Mouse (Mus musculus) intestine, postnatal 0 days (tissue): ENCODE data around the gene Fkbp4. TPM values are rescaled to one million over a fixed set of nuclear protein-coding genes. Genes with fewer than 3 reads are reported as not detected.

ENCODE experiments used
- ATAC-seq: fragments of 200-750 bp; cut with Nextera tagmentation; 2 replicates; pipeline ENCODE4 v1.8.0; 2017; ENCODE audit warnings: mild to moderate bottlenecking, moderate TSS enrichment, moderate library complexity
- H3K27ac ChIP-seq: fragments of 300-500 bp; sonication (generic); 2 replicates; pipeline ENCODE4 v1.5.1; 2014; ENCODE audit warnings: mild to moderate bottlenecking, low read depth, low read length, moderate library complexity
- H3K27me3 ChIP-seq: fragments of 300-500 bp; sonication (generic); replicated peaks from 2 replicates; pipeline ENCODE4 v1.6.1; 2014; ENCODE audit warnings: low read length, mixed read lengths; ENCODE audit not compliant: control insufficient read depth, insufficient read depth
- H3K36me3 ChIP-seq: fragments of 300-500 bp; sonication (generic); 2 replicates; pipeline ENCODE4 v1.6.1; 2014; ENCODE audit warnings: mild to moderate bottlenecking, moderate library complexity; ENCODE audit not compliant: control insufficient read depth, insufficient read depth
- H3K4me1 ChIP-seq: fragments of 300-500 bp; sonication (generic); replicated peaks from 2 replicates; pipeline ENCODE4 v1.6.1; 2014; ENCODE audit warnings: antibody characterized with exemption, low read length, mixed read lengths; ENCODE audit not compliant: control insufficient read depth, insufficient read depth
- H3K4me2 ChIP-seq: fragments of 300-500 bp; sonication (generic); replicated peaks from 2 replicates; pipeline ENCODE4 v1.6.1; 2014; ENCODE audit warnings: low read depth, mild to moderate bottlenecking, moderate library complexity
- H3K4me3 ChIP-seq: fragments of 300-500 bp; sonication (generic); 2 replicates; pipeline ENCODE4 v1.5.1; 2014; ENCODE audit warnings: low read depth, low read length
- H3K9ac ChIP-seq: fragments of 300-500 bp; sonication (generic); 2 replicates; pipeline ENCODE4 v1.6.1; 2014; ENCODE audit warnings: mild to moderate bottlenecking, low read depth, low read length
- H3K9me3 ChIP-seq: fragments of 300-500 bp; sonication (generic); 2 replicates; pipeline ENCODE4 v1.6.1; 2016; ENCODE audit warnings: mixed run types; ENCODE audit not compliant: control insufficient read depth
- CTCF ChIP-seq: sonication (generic); IDR thresholded peaks from 2 replicates; pipeline ENCODE4 v1.5.1; 2016; ENCODE audit warnings: low read depth, mild to moderate bottlenecking, control low read depth, antibody characterized with exemption, moderate library complexity
- WGBS: fragments of 180-500 bp; shearing (Covaris S2); extraction: QIAGEN DNeasy Blood & Tissue Kit; methylation state at CpG from one replicate; pipeline ENCODE4 v1.1.7; 2014; 5-methylcytosine and 5-hydroxymethylcytosine counted together
- polyA plus RNA-seq: library from polyadenylated mRNA; unstranded; fragments of >200 nt; fragmentation: Nextera tagmentation; extraction: Ambion mirVana; gene quantifications from 2 replicates; pipeline ENCODE4 v1.2.1, GENCODE M21; 2015

Fkbp4 gene
- polyA plus RNA-seq, 1 experiment from 2014 or later: 113 TPM

GRCm38 (mm10) chr6:128410305-128410704 is 28.2 kb downstream of the Fkbp4 start:
- WGBS: 95% methylated on average over 13 of the region's 13 CpGs
- Histone ChIP-seq H3K9me3 (no peaks in the 10 kb centered on the region), H3K36me3 (peaks cover 49% of the 10 kb centered on the region), H3K4me1 (no peaks in the 10 kb centered on the region), H3K27me3 (no peaks in the 10 kb centered on the region), H3K4me2 (no peak overlapping the region), H3K27ac (no peak overlapping the region), H3K9ac (no peak overlapping the region), H3K4me3 (no peak overlapping the region)
- ATAC-seq: no peak
- no peak for TF ChIP-seq CTCF

- ATAC-seq: no peak
- no peaks in the 10 kb centered on the region for H3K27me3 ChIP-seq
- H3K4me1 ChIP-seq: no peaks in the 10 kb centered on the region
- H3K9me3 ChIP-seq: no peaks in the 10 kb centered on the region
- no peak overlapping the region for H3K4me2 ChIP-seq
- H3K36me3 ChIP-seq: peaks cover 49% of the 10 kb centered on the region
- 91% methylated on average over 7 of the region's 7 CpGs for WGBS
- H3K4me3 ChIP-seq: no peak overlapping the region
- no peak overlapping the region for H3K27ac ChIP-seq
- TF ChIP-seq CTCF: no peak
- H3K9ac ChIP-seq: no peak overlapping the region
These were observed 29.8 kb downstream of the Fkbp4 start for GRCm38 (mm10) chr6:128408544-128409125.

- Histone ChIP-seq H3K4me2 (no peak overlapping the region), H3K27ac (no peak overlapping the region), H3K9ac (no peak overlapping the region), H3K4me3 (no peak overlapping the region), H3K27me3 (no peaks in the 10 kb centered on the region), H3K36me3 (peaks cover 25% of the 10 kb centered on the region), H3K4me1 (no peaks in the 10 kb centered on the region), H3K9me3 (no peaks in the 10 kb centered on the region)
- no peak for TF ChIP-seq CTCF
- 55% methylated on average over 5 of the region's 5 CpGs for WGBS
- ATAC-seq: no peak
These were observed 33.8 kb downstream of the Fkbp4 start for GRCm38 (mm10) chr6:128404708-128405107.

DNA sequence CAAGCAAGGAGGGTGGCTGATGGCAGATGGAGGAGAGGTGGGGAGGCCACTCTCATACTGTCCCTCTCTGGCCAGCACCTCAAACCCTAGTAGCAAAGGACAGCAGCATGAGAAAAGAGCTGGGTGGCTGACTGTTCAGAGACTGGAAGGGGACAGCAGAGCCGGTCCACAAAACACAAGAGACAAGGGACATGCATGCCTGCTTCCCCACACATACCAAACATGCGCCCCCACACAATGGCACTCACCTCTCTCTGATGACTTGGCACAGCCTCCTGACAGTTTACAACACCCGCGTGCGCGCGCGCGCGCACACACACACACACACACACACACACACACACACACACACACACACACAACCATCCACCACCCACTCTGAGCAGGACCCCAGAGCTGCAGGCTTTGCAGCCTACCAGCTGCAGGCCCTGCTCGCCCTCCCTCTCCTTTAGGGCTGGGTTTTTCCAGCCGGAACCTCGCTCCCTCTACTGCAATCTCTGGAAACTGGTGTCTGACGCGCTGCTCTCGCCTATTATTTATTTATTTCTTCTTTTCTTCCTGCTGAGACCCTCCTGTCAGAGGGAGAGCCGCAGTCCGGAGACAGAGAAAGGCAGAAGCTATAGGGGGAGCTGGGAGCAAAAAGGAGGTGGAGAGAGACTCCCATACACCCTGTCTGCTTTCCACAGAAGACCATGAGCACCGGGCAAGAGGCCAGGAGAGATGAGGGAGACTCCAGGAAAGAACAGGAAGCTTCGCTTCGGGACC is 38.9 kb downstream of the Fkbp4 start:
- Histone ChIP-seq H3K9ac (0 out of 2 replicates have a peak overlapping the region, but pooled peaks have one; percentile 27), H3K4me3 (peak overlapping the region; percentile 29), H3K36me3 (no peaks in the 10 kb centered on the region), H3K4me1 (no peaks in the 10 kb centered on the region), H3K9me3 (no peaks in the 10 kb centered on the region), H3K27me3 (no peaks in the 10 kb centered on the region), H3K4me2 (peak overlapping the region; percentile 56), H3K27ac (no peak overlapping the region)
- peak; percentile 24; the same call in 1 of the 2 replicates for ATAC-seq
- TF ChIP-seq CTCF: no peak
- WGBS: 12% methylated on average over 13 of the region's 21 CpGs

DNA sequence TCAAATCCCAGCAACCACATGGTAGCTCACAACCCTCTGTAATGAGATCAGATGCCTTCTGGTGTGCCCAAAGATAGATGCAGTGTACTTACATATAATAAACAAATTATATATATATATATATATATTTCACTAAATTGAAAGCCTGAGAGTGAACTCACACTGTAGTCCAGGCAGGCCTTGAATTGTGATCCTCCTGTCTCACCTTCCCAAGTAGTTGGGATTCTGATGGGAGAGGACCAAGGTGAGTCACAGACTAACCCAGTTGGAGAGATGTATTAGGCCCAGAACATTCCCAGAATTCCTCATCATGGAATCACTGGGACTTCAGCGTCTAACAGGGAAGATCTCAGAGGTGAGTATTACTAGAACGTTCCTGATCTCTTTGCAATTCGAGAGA is 39.5 kb downstream of the Fkbp4 start, which contains the start of gene Nrip2:
Nrip2 (plus strand) TSS at position 301 of the 400 bp plus-strand sequence.
- 60% methylated on average over 3 of the region's 3 CpGs for WGBS
- no peaks in the 10 kb centered on the region for H3K36me3 ChIP-seq
- H3K9me3 ChIP-seq: no peaks in the 10 kb centered on the region
- 0 out of 2 replicates have a peak within 1 kb of the TSS, but pooled peaks have one; percentile 27 for H3K9ac ChIP-seq
- H3K4me1 ChIP-seq: no peaks in the 10 kb centered on the region
- H3K27me3 ChIP-seq: no peaks in the 10 kb centered on the region
- peak within 1 kb of the TSS; percentile 56 for H3K4me2 ChIP-seq
- ATAC-seq: no peak
- H3K27ac ChIP-seq: no peak within 1 kb of the TSS
- H3K4me3 ChIP-seq: peak within 1 kb of the TSS; percentile 29
- no peak for TF ChIP-seq CTCF

- H3K4me1 ChIP-seq: no peaks in the 10 kb centered on the region
- no peaks in the 10 kb centered on the region for H3K36me3 ChIP-seq
- 54% methylated on average over 7 of the region's 7 CpGs for WGBS
- no peak overlapping the region for H3K27ac ChIP-seq
- no peak overlapping the region for H3K4me2 ChIP-seq
- no peak overlapping the region for H3K4me3 ChIP-seq
- H3K9ac ChIP-seq: no peak overlapping the region
- no peak for TF ChIP-seq CTCF
- peak; percentile 67; the same call in 1 of the 2 replicates for ATAC-seq
- no peaks in the 10 kb centered on the region for H3K27me3 ChIP-seq
- no peaks in the 10 kb centered on the region for H3K9me3 ChIP-seq
These were observed 40.8 kb downstream of the Fkbp4 start for GRCm38 (mm10) chr6:128397574-128398261.
